Mouse (Mus musculus) ES-E14 (cell line): ENCODE measurements around the gene Ostf1.

Source experiments
- CHD2 ChIP-seq: IDR thresholded peaks from 2 replicates; pipeline ENCODE4 v1.6.1; 2014; ENCODE audit warnings: mild to moderate bottlenecking, low read depth, low read length, inconsistent platforms
- MAFK ChIP-seq: IDR thresholded peaks from 2 replicates; pipeline ENCODE4 v1.6.1; 2014; ENCODE audit warnings: mild to moderate bottlenecking, low read depth, low read length, inconsistent platforms; ENCODE audit not compliant: insufficient read depth
- ZC3H11A ChIP-seq: IDR thresholded peaks from 2 replicates; pipeline ENCODE4 v1.6.1; 2012; ENCODE audit warnings: low read depth, mild to moderate bottlenecking, inconsistent platforms, low read length, borderline replicate concordance
- ZNF384 ChIP-seq: IDR thresholded peaks from 2 replicates; pipeline ENCODE4 v1.6.1; 2012; ENCODE audit warnings: low read depth, low read length, inconsistent platforms

DNA sequence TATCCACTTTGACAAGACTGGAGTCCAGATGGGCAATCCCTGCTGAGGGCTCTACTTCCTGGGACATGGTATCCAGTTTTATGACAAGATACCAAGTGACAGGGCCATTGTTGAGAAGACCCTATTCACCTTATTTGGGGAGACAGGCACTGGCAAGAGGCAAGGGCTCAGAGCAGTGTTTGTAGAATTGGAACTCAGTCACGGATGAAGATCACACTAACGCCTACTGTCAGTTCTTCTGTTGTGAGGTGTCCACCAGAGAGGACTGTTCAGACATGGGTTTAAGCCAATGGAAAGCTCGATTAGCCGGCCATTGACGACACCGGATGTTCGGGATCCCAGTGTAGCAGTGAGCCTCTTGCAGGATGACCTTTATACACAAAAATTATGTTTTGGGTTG is 37.9 kb upstream of the Ostf1 start:
- TF ChIP-seq MAFK (no peak), CHD2 (no peak), ZNF384 (no peak), ZC3H11A (no peak)
